Mouse (Mus musculus) neutrophil, adult 5-6 weeks (primary cell): ENCODE results near the gene Cdk5rap3. TPM values are rescaled to one million over a fixed set of nuclear protein-coding genes. Genes with fewer than 3 reads are reported as not detected.

ENCODE experiments used
- ATAC-seq: fragments of 151-379, 151-347 bp; 2 replicates; pipeline ENCODE4 v1.8.0; 2017; ENCODE audit warnings: mild to moderate bottlenecking, moderate TSS enrichment; ENCODE audit not compliant: insufficient number of reproducible peaks, poor library complexity, low FRiP score, severe bottlenecking; ENCODE audit errors: extremely low read depth
- total RNA-seq: library from RNA; stranded (forward); fragments of 200-1000 nt; gene quantifications from 2 replicates; pipeline ENCODE4 v1.2.3, GENCODE M21; 2017

The Cdk5rap3 gene
- total RNA-seq = 22.6 and 29.6 TPM in 2 replicates

DNA sequence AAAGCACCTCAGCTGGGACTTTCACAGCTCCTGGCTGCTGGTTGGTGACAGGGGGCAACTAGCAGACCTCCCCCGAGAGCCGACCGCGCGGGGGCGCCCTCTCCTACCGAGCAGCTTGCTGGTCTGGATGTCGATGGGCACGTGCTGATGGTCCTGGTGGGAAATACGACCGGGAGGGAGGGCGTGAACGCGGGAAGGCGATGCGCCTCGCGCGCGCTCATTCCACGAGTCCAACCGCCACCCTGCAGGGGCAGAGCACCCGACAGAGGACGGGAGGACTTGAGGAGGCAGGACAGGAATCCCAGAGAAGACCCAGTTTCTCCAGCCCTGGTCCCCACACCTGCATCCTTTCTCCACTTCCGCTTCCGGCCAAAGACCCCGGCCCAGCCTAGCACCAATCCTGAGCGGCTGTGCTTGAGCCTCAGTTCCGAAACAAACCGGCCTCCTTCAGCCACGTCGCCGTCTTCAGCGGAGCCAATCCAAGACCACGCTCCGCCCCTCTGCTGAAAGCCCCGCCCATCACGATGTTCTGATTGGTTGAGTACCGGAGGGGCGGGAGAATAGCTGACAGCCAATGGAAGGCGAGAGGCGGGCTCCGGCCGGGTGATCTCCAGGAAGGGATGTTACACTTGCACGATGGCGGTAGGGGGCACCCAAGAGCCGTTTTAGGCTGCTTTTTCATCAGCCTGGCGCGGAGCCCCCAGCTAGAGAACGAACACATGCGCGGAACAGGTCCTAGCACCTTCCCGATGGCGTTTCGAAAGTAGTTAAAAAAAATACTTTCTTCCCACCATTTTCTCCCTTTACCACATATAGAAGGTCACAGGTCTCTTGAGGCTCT is at the start of gene Cdk5rap3:
Cdk5rap3 (minus strand) TSS at position 453 of the 841 bp plus-strand sequence.
- ATAC-seq = peak; percentile 97

DNA sequence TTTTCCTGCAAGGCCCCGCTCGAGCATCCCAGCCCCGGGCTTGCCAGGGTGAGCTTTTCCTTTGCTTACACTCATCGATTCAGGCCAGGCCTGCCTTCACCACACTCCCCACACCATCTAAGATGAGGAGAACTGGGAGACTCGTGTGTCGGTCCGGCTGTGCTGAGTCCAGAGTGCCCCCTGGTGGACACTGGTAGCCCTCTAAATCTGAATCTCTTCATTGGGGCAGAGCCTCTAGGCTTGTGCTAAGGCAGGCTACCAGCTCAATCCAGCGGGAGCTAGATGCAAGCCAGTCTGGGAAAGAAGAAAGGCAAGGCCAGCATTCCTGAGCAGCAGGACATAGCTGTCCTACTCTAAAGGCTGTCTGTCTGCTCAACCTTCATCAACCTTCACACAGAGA is 47.3 kb upstream of the Cdk5rap3 start:
- ATAC-seq = peak; percentile 72

DNA sequence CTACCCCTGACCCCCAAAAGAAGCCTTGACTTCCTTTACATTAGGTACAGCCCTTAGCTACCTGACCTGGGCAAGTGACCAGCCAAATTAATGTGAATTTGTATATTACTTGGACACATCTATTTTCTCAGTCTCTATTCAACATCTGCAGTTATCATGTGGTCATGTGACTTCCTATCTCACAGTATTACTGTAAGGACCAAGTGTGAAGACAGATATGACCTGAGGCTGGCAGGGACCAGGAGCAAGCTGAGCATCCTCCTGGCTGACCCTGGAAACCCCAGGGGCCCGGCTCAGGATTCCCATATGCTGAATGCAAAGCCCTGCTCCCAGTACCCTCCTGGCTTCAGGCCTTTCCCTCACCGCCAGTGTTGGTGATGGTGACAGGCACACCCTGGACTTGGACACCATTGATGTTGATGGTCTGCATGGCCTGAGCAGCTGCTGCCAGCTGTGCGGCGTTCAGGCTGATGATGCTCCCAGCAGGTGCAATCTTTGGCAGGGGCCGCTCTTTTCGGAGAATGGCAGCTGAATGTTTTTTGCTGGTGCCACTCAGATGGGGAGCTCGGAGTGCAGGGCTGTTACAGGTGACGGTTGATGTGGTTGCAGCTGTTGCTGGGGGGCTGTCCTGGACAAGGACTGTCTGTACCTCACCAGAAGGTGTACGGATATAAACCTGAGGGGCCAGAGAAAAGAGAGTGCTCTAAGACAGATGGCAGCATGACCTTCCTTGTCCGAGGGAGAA is 40.9 kb upstream of the Cdk5rap3 start:
- ATAC-seq = no peak

DNA sequence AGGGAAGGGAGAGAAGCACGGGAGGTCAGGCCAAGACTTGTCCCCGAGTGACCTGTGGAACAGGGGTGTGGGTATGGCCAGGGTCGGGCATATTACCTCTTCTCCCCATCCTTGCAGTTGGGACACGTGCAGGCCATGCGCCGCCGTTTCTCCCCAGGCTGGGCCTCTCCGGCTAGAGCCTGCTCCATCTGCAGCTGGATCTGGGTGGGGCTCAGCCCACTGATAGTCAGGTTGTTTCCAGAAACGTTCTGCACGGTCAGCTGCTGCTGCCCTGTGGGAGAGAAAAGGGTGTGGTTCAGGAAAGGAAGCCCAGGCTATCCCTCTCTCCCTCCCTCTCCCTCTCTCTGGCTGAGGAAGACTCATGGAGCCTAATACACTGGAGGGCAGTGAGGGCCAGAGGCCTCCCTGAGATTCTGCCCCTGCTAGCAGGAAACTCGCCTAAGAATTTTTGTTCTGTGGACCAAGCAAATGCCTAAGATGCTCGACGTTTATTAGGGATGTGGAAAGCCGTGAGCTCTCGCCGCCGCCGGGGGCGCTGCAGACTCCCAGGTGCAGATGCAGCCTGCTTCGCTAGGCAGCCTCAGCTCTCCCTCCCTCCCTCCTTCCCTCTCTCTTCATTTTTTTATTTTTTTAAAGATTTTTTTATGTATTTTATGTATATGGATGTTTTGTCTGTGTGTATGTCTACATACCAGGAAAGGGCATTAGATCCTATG is 39.9 kb upstream of the Cdk5rap3 start:
- no peak for ATAC-seq

DNA sequence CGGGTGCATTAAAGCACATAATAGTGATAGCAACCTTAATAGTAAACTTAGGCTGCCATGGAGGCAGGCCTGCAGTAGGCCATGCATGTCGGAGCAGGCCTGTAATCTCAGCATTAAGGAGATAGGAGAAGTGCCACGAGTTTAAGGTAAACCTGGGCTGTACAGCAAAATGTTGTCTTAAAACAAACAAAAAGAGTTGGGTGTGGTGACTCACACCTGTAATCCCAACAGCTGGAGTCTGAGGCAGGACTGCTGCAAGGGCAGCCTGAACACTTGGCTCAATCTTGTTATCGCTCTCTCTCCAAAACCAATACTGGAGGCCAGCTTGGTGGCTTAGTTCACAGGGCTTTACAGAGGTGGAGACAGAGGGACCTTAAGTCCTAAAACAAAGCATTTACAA is 38.8 kb upstream of the Cdk5rap3 start:
- no peak for ATAC-seq

DNA sequence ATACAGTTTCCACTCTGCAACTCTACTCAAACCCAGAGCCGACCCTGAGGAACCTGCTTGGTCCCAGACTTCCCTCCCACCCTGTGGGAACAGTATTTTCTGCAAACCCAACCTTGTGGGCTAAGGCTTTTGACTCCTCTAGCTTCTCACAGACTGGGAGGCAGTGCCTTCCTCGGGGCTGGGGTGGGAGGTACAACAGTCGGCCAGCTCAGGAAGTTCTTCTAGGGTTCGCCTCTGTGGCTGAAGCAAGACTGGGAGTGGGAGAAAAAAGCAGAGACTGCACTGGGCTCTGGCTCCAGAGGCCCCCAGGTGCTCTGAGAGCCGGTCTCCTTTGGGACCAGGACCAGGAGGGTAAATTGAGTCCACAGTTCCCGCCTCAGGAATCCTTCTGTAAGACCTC is 36.6 kb upstream of the Cdk5rap3 start:
- no peak for ATAC-seq

DNA sequence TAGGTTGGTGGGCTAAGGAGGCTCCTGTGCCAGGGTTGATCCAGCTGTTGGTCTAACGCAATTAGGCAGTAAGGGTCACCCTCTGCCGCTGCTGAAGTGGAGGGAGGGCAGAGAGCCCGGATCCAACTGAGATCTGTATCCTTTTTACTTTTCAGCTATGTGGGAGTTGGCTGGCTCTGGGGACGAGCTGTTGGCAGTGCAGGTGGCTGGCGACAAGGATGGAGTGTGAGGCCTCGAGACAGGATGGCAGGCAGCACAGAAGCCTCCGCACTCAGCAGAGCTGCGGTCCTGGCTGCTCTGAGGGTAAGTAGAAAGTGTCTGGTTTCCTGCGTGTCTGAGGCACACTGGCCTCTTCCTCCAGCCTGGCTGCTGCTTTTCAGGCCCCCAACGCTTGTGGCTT is 36.1 kb upstream of the Cdk5rap3 start:
- ATAC-seq = no peak

DNA sequence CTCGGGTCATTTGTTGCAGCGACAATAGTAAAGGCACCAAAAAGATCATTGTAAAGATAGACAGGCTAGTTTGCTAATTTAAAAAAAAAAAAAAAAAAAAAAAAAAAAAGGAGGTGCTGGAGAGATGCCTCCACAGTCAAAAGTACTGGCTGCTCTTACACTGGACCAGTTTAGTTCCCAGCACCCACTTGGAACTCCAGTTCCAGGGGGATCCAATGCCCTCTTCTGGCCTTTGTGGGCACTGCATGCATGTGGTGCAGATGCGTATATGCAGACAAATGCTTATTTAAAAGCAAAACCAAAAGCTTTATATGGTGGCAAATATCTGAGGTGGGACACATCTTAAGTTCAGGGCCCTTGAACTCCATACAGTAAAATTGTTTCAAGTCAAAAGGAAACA is 34.5 kb upstream of the Cdk5rap3 start:
- no peak for ATAC-seq

DNA sequence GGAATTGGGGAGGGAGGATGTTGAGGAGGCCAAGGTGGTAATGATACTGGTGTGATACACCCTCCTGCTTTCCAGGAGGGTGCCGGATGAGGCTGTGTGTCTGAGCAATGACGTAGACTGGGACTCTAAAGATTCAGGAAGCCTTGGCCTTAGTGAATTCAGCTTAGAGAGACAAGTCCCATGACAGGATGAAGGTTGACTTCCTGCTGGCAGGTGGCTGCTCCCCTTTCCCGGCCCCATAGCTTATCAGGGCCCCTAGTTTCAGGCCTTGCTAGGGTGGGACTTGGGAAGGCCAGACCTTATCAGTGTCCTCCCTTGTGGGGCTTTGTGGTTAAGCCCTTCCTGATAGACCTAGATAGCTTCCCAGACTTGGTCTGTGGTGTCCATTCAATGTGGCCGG is 31.6 kb upstream of the Cdk5rap3 start:
- ATAC-seq = no peak

DNA sequence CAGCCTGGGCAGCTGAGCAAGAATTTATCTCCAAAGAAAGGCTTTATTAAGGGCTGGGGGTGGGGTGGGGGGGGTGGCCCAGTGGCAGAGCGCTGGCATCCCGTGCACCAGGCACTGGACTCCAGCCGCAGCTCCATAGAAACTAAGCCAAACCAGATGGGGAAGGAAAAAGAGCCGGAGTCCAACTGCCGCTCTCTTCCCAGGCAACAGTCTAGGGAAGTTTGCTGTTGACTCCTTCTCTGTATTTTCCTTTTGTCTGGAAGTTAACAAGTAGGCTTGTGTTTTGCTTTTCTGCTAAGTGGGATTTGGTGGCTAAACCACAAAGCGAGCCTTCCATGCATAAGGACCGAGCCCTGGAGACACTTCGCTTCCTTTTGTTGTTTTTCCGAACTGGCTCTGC is 30.2 kb upstream of the Cdk5rap3 start:
- no peak for ATAC-seq

DNA sequence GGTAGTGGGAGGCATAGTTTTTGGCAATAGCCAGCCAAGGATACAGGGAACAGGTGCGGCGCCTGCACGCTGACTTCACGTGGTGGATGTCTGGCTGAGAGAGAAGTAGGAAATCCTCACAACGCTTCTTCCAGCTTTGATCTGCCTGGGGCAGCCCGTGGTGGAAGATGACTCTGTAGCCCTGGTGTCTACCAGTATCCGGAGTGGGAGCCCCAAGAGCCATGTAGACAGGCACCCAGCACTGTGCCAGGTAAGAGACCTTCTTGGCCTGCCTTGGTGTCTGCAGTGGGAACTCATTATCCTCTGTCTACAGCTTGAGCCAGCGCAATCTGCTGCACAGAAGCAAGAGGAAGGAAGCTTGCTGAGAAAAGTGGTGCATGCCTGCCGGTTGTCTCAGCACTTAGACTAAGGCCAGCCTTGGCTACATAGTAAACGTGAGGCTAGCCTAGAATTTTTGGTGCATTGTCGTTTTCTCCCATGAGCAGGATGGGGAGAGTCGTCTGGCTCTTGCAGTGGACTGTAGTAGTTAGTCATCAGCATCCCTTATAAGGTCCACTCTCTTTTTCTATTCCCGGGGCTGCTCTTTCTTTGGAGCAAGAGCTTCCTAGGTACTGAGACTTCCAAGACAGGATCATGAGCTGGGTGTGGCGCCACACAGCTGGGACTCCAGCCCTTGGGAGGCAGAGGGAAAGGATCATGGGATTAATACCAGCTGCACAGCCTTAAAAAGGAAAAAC is 28.7 kb upstream of the Cdk5rap3 start:
- no peak for ATAC-seq

DNA sequence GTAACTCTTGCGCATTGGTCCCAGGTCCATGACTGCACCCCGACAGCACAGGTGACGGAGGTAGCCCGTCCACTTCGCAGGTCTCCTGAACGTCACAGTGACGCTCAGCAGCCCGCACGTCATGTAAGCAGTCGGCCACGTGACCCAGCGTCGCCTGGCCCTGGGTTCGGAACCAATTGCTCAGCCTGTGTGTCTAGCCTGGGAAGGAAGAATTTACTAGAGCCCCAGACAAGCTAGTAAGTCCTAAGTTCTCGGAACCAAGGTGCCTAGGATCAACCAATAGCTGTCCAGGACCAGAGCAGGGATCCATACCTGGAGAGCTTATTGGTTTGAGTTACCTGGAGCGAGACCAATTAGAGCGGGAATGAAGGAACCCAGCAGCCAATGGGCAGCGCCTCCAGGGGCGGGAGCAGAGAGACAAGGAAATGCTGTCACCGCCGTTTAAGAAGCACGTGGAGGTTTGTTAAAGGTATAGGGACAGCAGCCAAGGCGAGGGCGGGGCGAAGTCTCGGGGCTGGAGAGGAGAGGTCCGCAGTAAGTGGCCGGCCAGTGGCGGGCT is 27.5 kb upstream of the Cdk5rap3 start, which contains the start of gene Pnpo:
Pnpo (minus strand) TSS at position 241 of the 559 bp plus-strand sequence.
- peak; percentile 94 for ATAC-seq

DNA sequence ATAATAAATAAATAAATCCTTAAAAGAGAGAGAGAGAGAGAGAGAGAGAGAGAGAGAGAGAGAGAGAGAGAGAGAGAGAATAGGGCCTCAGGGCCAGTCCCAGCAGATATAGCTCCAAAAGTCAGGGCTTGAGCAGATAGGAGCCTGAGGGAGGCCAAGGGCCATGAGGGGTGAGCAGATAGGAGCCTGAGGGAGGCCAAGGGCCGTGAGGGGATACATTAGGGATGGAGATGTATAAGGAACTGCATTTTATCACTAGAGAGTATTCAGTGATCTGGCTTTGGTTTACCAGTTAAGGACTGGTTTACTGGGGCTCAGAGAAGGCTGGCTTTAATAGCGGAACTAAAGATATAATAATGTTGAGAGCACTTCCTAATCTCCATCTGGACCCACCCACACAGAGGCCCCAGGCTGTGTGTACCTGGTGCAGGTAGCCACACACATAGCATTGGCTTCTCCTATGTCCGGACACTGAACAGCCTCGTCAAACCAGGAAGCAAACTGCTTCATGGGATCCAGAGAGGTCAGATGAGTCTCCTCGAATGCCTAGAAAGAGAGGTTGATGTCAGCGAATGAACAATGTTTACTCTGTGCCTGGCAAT is 25.8 kb upstream of the Cdk5rap3 start:
- no peak for ATAC-seq

DNA sequence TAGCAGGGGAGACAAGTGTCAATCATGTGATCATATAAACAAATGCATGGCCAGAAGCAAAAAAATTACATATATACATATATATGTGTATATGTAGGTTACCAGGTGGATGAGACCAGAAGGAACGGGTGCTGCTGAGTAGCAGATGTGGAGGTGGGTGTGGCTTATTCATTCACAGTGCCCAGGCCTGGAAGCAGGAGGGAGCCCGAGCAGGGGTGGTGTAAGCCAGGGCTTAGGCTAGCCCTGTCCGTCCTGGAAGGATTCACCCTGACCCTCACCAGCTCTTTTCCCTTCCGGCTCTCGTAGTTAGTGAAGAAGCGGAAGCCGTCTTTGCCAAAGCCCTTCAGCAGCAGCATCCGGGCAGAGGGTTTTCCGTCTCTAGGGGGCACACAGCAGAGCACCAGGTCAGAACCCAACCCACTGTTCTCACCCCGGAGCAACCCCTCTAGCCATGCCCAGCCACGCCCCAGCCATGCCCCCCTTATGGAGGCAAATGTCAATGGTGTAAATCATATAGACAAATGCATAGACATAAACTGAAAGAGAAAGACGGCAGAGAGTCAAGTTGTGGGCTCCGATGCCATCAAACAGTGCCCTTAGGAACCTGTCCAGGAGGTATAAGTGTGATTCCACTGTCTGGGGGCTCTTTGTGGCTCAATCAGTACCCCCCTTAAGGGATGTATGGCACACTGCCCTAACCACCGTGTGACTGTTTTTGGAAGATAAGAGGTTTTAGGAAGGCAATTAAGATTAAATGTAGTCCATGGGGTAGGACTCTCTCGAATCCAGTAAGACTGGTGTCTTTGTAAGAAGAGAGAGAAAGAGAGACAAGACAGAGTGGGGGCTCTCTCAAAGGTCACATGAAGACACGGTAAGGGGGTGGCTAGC is 24.5 kb upstream of the Cdk5rap3 start:
- no peak for ATAC-seq

DNA sequence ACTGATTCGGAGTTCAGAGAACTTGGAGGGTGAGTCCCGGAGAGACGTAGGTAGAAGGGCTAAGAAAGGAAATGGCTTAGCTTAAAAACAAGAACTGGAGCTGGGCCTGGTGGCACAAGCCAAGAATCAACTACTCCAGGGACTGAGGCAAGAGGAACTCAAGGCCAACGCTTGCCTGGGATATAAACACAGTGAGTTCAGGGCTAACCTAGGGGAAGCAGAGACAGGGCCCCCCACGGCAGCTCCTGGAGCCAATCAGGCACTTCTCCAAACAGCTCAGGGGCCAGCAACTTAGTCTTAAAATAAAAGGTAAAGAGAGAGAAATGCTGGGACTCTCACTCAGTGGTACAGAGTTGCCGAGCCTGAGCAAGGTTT is 22.1 kb upstream of the Cdk5rap3 start:
- no peak for ATAC-seq

DNA sequence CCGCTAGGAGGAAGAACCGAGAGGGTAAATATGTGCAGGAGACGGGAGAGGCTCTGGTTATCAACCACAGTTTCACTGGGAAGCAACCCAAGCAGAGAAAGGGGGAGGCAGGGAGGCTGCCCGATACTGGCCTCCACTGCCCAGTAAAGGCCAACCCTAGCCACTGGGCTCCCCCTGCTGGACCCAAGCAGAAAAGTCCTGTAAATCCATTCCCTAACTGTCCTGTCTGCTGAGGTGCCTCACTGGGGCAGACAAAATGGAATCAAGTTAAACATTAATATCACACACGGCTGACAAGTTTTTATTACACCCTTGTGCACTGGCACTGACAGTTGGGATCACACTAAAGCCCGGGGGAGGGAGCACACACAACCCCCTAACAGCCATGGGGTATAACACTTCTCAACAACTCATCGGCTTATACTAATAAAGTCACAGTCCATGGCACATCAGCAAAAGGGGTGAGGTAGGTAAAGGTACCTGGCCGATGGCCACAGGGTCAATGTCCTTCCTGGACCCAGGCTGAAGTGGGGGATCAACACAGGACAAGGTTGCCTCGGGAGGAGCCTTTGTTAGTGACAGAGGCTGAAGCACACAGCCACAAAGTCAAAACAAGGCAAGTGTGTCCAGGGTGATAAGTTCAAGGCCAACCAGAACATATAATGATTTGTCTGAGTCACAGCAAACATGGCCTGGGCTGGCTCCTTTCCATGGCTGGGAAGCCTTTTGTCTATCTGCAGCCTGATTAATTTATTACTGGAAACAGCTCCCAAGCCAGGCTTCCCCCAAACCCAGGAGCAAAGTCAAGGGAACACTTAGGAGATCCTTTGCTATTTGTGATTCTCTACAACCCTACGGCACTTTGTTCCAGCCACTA is 21.5 kb upstream of the Cdk5rap3 start:
- peak; percentile 64 for ATAC-seq
